Mouse (Mus musculus) spleen, postnatal 14 days (tissue): ENCODE data around the gene Ntn1.

Experiments
- DNase-seq, 2 experiments: peaks; one replicate each; pipeline ENCODE4 v3.0.0; 2021 to 2022; ENCODE audit warnings: low spot score in 2 of 2

The Ntn1 gene

DNA sequence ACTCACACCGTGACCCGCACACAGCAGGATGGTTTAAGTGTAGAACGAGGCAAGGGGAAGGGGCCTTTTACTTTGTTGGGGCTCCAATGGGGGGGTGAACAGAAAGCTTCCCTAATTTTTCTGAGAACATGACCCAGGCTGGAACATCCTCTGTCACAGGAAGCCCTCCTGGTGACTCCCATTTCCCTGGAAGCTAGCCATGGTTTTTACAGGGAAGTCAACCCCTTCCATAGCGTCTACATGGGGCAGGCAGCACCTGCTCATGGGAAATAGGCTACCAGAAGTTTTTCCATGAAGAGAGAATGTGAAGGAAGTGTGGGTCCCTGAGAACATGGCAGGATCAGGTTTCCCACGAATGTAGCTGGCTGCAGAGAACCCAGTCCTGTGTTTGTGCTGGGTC is 136.3 kb downstream of the Ntn1 start:
- DNase-seq: no peak

GRCm38 (mm10) chr11:68263100-68263499 is 137.5 kb downstream of the Ntn1 start:
- DNase-seq: no peak

- DNase-seq: no peak
Measured at GRCm38 (mm10) chr11:68261162-68261892, 139.3 kb downstream of the Ntn1 start.

DNA sequence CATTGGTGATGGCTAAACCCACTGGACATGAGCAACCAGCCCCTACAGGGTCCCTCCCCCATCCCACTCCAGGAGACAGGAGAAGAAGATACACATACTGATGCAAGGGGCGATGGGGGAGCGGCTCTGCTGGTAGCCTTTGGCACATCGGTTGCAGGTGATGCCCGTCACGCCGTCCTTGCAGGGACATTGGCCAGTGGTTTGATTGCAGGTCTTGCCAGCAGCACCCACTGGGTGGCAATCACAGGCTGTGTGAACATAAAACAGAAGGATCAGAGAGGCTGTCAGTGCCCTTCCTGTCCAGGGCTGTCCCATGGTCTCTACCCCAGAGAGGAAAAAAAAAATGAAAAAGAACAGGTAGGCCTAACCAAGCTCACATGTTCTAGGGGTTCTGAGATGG is 140.2 kb downstream of the Ntn1 start:
- no peak for DNase-seq

GRCm38 (mm10) chr11:68258498-68258897 is 142.1 kb downstream of the Ntn1 start:
- DNase-seq: no peak

- no peak for DNase-seq
Measured at GRCm38 (mm10) chr11:68253531-68253930, 147.1 kb downstream of the Ntn1 start.

GRCm38 (mm10) chr11:68250106-68250505 is 150.5 kb downstream of the Ntn1 start:
- no peak for DNase-seq

GRCm38 (mm10) chr11:68247897-68248296 is 152.7 kb downstream of the Ntn1 start:
- DNase-seq: no peak

DNA sequence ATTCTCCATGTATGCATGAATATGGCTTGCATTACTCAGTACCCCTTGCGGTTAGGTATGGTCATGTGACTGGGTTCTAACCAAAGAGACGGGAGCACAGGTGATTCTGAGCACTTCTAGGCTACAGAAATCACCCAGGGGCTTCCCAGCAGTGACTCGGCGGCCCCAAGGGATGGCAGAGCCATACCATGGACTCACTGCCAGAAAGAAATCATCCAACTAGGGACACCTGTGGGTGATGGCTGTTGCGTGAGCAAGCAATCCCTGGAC is 155.7 kb downstream of the Ntn1 start:
- DNase-seq: no peak

- DNase-seq: no peak
Measured at GRCm38 (mm10) chr11:68244254-68244991, 156.2 kb downstream of the Ntn1 start.

- no peak for DNase-seq
Measured at GRCm38 (mm10) chr11:68239756-68240155, 160.9 kb downstream of the Ntn1 start.

GRCm38 (mm10) chr11:68233469-68233965 is 167.1 kb downstream of the Ntn1 start:
- DNase-seq: no peak

DNA sequence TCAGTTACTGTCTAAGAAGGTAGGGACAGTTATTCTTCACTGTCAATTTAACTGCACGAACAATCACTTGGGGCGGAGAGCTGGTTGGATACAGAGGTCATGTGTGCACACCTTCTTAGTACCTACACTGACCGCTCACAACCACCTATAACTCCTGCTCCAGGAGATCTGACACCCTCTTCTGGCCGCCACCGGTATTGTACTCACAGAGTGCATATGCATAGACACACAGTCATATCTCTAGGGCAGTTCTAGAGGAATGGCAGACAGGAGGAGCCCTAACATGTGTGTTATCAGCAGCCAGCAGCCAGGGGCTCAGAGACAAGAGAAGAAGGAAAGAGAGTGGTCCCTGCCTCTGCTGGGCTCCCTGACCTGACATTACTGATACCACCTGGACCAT is 169.1 kb downstream of the Ntn1 start:
- DNase-seq: no peak

DNA sequence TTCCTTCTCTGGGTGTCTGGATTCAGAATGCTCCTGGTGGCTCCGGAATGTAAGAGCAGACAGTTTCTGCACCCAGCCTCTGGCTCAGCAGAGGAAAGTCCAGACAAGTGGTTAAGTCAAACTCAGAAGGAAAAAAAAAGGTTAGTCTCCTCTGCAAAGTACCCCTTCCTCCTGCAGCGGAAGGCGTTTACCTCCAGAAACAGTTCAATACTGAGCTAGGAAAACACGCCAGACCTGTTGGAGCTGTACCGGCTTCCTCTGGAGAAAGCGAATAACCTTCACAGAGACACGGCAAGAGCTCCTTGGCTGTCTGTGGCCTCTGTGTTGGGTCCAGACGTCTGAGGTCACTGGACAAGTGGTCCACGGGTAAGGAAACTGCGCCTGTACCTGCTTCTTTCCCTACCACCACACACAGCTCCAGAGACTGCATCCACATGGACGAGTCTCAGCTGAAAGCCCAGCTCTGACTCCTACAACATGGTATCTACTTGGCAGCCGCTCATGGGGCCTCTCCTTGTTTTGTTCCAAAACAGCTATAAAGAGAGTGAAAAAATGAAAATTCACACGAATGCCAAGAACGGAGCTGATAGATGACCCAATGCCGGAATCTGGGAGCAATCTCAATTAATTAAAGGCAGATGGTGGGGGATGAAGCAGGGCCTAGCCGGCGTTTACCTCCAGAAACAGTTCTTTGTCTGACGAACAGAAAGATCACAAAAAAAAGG is 171.5 kb downstream of the Ntn1 start:
- DNase-seq: no peak

DNA sequence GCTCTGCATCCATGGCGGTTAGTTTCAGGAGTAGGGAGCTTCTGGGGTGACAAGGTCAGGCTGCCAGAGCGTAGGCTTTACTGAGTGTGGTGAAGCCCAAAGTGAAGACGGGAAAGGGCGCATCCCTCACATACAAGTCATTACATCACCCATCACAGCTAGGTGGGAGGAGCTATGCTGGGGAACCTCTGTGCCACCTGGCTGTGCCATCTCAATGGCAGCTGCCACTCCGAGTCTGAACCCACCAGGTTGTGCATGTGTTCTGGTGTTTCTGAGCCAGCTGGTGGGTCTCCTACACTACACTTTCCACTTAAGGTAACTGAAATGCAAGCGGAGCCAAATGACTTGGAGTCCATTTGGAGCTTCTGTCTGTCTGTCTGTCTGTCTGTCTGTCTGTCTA is 172.8 kb downstream of the Ntn1 start:
- DNase-seq: no peak

DNA sequence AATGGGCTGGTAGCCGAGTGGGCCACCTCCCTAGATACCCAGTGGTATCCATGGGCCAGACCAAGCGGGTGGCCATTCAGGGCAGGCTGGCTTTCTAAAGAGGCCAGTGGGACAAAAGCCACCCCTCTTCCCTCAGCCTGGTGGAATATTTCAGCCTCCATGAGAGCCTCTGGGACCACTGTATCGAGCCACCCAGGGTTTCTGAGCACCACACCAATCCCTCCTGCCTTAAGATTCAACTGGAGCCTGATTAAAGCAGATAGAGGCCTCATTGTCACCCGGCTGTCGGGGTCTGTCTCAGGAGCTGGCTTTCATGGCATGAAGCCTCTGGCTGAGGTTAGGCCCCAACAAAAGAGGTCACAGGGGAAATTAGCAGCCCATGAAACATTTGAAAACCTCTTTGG is 174.0 kb downstream of the Ntn1 start:
- no peak for DNase-seq

GRCm38 (mm10) chr11:68223143-68223542 is 177.5 kb downstream of the Ntn1 start:
- no peak for DNase-seq

DNA sequence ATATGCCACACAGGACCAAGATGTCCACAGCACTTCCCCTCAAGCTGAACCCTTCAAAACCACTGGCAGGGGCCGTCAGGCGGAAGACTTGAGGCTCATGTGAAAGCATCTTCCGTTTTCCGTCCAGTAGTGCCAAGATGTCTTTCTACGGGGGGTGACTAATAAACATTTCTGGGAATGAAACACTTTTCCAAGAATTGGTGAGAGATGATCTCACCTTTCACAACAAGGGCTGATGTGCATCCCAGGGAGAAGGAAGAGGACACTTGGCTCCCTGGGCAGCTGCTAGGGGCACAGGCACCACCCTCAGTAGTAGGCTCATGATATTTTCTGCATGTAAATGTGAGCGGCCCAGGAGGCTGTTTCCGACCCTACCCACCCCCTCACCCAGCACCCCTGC is 178.4 kb downstream of the Ntn1 start:
- no peak for DNase-seq

DNA sequence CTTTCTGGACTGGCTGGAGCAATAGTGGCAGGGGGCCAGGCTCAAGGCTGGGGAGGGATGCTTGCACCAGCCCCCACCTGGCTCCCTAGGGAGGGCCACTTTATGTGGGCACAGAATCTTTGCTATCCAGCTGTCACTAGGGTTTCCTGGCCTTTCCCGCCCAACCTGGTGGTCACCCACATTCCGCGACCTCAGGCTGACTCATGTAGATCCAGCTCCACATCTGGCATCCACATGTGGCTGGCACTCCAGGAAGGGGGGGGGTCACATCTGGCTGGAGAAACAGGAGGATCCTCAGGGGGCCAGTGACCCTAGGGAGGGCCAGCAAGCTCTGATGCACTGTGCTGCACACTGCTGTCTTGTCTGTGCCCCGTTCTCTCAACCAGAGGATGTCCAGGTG is 179.9 kb downstream of the Ntn1 start:
- DNase-seq: no peak

- no peak for DNase-seq
Measured at GRCm38 (mm10) chr11:68216041-68216440, 184.6 kb downstream of the Ntn1 start.

GRCm38 (mm10) chr11:68215206-68215912 is 185.3 kb downstream of the Ntn1 start:
- no peak for DNase-seq
